Mouse (Mus musculus) c-Kit-positive CD71-positive TER-119-negative erythroid progenitor cells, embryonic 14.5 days (primary cell): ENCODE results near the gene Tbc1d20.
"Not testable (repeated sequence)": the region's sequence is repeated elsewhere in the genome, so short reads cannot be mapped to it uniquely, and the experiment has no call there.

ENCODE experiments used
- DNase-seq: peaks from one replicate; pipeline ENCODE4 v3.0.0-alpha.2; 2013; ENCODE audit warnings: low read depth

Tbc1d20 gene

DNA sequence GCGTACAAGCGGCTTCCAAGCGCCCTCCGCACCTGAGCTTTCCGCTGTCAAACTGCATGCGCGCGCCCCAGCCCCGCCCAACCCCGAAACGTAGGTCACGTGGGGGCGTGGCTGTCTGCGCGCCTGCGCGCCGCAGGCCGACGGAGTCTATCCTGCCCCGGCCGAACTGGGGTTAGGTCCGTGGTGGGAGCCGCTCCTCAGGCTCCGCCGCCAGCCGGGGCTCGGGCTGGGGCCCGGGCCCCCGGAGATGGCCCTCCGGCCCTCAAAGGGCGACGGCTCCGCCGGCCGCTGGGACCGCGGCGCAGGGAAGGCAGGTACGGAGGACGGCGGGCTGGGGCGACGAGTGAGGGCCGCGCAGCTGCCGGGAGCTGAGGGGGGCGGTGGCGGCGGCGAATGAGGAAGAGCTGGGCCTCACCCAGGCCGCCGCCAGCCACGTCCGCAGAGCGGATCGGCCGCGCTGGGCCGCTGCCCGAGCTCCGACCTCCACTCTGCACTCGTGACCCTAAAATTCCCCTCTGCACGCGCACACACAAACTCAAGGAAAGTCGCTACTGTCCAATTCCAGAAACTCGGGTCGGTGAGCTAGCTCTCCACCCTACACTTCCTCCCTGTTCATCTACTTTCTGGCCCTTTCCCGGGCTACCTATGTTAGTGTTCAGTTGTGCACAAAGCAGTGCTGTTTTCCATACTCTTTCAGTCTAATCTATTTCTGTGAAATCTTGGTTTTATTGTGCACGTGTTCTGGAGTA lies at the start of gene Tbc1d20:
Gene Tbc1d20, plus strand, starts transcription at position 102 of the 749 bp plus-strand sequence.
- DNase-seq: peak; percentile 81

- no peak for DNase-seq
Observed at GRCm38 (mm10) chr2:152247213-152247612, 46.4 kb upstream of the Tbc1d20 start.

DNA sequence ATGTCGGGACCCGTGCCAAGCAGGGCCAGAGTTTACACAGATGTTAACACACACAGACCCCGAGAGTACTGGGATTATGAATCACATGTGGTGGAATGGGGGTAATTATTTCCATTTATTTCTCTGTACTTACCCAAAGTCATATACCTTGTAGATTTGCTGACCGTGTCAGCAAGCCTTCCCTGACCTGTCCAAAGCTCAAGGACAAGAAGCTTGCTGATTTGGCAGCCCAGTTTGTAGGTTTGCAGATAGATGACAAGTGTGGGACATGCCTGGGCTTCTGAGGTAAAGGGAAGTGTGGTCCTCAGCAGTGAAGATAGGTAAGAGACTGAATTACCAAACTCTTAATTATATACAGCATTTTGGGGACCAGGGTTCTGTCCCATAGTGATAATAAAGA lies 43.1 kb upstream of the Tbc1d20 start:
- no peak for DNase-seq

- no peak for DNase-seq
Observed at GRCm38 (mm10) chr2:152259739-152260138, 33.9 kb upstream of the Tbc1d20 start.

- DNase-seq: no peak
Observed at GRCm38 (mm10) chr2:152273639-152274038, 20.0 kb upstream of the Tbc1d20 start.

DNA sequence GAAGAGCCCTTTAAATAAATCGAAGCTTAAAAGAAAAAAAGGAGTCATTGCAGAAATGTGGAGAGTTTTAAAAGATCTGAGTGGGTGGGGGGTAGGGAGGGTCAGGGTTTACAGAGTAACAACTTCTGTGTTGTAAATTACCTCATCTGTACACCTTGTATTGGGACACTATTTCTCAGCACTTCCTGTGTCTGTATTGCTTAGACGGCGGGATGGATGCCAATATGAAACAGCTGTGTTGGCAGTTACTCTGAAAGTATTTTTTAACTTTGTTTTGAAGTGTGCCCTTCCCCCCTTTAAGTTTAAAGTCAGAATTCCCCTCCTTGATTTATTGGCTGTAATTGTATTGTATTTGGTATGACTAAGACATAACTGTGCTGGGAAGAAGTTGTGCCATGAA lies 12.2 kb upstream of the Tbc1d20 start:
- DNase-seq: no peak

GRCm38 (mm10) chr2:152287560-152287959 lies 6.1 kb upstream of the Tbc1d20 start:
- no peak for DNase-seq

DNA sequence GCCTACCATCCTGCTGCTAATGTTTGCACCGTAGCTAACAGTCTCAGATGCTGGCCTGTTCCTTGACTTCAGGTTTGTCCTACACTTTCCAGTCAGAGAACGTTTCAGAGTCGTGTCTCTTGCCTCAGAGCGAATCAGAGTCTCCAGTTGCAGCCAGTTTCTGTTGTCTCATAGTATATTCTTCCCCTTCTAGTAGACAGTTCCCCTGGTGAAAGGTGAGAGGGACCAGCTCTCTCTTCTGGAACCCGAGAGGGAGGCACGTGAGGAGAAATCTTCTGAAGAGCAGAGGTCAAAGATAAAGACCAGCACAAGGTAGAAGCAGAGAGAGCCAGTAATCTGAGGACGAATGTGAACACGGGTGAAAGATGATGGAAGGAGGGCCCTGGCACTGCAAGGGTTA lies 5.6 kb upstream of the Tbc1d20 start:
- no peak for DNase-seq

GRCm38 (mm10) chr2:152289623-152290022 lies 4.0 kb upstream of the Tbc1d20 start:
- not testable (repeated sequence) for DNase-seq

DNA sequence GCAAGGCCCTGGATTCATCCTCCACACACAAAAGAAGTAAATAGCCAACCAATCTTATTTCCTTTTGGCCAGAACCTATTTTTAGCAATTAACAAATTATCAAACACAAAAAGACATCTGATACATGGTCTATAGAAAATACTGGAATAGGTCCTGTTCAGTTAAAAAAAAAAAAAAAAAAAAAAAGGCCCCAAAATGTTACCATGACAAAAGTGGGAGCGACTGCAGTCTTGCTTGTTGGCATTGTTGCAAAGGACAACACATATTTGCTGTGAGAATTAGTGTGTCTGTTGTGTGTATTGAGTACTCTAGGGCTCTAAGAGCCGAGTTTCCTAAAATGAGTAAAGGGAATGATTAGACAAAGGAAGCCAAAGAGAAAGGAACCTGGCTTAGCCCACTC lies 1.2 kb upstream of the Tbc1d20 start:
- DNase-seq: no peak

DNA sequence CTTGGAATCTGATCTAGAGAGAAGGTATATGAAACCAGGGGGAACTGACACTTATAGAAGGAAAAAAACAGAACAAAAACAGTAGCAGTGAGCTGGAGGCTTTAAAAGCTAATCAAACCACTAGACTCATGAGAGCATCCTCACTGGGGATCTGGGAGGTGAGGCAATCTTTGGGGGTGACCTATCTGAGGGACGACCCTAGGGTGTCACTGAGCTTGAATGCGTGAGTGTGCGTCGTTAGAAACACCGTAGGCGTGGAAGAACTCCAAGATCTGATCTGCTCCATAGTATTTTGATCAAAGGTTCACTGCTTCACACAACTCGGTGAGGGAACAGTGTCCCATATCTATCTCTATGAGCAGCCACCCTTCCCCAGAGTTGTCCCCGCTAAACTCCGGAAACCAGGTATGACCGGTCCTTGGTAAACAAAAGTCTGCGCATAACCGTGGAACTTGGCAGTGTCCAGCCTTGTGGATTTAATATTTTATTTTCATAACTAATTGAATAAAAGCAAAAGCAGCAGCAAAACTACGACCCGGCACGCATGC lies 375 bp upstream of the Tbc1d20 start:
- no peak for DNase-seq

DNA sequence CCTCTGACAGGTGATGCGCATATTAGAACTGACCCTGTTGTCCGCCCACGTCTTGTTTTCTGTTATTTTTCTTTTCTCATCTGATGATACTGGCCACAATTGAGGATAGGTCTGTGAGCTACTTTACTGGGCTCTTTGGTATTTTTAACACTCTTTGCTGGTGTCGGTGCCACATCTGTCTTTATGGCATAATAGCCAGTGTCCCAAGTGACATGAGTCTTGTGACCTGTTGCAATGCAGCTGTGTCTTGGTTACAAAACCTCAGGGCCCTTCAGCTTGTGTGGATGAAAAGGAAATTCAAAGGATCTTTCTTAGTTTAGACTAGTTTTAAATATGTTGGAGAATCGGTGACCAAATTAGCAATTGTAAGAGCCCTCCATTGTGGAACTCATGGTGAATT lies 913 bp downstream of the Tbc1d20 start:
- no peak for DNase-seq

GRCm38 (mm10) chr2:152302862-152303261 lies 9.2 kb downstream of the Tbc1d20 start:
- no peak for DNase-seq

- DNase-seq: no peak
Observed at GRCm38 (mm10) chr2:152303781-152304180, 10.2 kb downstream of the Tbc1d20 start.

GRCm38 (mm10) chr2:152305480-152305879 lies 11.9 kb downstream of the Tbc1d20 start:
- DNase-seq: no peak

GRCm38 (mm10) chr2:152307186-152307585 lies 13.6 kb downstream of the Tbc1d20 start:
- DNase-seq: no peak

DNA sequence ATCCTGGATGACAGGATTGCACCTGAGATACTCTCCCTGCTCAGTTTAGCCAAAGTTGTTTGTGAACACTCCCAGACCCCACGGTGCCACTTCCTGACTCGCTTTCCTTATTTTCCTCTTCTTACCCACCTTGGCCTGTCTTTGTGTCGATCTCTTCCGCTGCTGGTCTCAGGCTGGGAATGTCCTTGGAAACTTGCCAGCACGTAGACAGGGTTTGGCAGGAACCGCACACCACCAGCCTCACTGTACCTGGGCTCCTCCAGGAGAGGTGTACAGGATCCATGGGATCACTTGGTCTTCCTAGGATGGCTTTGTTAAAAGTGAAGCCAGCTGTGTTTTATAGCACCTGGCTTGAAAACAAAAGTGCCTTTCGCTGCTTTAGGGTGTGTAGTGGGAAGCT lies 19.4 kb downstream of the Tbc1d20 start:
- no peak for DNase-seq

DNA sequence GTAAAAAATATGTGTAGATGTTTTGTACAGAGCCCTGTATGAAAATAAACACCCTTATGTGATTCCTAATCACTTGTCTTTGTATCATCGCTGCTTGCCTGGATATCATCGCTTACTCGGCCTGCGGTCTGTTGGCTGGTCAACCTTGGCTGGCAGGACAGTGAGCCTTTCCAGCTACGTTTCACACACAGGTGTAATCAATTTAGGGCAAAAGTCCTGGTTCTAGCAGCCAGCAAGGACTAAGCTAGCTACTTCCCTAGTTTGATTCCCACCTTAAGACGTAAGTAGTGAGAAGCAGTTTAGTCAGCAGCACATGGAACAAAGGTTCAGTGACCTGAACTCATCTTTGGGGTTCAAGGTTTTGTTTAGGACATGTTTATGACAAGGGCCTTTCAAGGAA lies 20.3 kb downstream of the Tbc1d20 start:
- DNase-seq: no peak

- no peak for DNase-seq
Observed at GRCm38 (mm10) chr2:152317054-152317453, 23.4 kb downstream of the Tbc1d20 start.

DNA sequence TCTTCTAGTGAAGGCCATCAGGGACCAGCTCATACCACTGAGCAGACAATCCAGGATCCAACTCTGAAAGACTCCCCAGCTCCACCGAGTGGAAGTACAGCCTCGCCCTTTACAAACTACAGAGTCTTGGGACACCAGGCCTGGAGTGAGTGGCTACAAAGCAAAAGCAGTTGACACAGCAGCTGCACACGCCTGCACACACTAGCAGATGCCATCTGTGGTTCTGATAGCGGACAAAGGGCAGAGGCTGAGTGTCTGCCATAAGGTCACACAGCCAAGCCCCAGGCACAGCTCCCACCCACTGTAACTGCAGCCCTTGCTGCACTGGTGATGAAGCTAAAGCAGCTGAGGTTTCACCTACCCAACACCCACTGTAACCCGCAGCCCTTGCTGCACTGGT lies 27.9 kb downstream of the Tbc1d20 start:
- DNase-seq: no peak

DNA sequence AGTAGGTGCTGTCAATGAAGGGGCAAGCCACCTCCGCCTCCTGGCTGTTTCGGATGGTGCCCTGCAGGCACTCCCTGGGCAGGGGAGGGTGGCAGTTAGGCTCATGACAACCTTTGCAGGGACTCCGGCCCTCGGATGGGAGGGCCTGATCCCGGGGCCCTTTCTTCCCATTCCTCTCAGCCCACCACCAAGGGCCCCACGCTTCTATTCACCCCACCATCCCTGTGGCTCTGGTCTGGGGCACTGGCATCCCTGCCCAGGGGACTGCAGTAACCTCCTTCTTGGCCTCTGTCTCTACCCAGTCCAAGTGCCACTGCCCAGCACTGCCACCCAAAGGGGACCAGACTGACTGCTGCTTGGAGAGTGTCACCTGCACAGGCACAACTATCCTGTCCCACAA lies 28.6 kb downstream of the Tbc1d20 start:
- no peak for DNase-seq

DNA sequence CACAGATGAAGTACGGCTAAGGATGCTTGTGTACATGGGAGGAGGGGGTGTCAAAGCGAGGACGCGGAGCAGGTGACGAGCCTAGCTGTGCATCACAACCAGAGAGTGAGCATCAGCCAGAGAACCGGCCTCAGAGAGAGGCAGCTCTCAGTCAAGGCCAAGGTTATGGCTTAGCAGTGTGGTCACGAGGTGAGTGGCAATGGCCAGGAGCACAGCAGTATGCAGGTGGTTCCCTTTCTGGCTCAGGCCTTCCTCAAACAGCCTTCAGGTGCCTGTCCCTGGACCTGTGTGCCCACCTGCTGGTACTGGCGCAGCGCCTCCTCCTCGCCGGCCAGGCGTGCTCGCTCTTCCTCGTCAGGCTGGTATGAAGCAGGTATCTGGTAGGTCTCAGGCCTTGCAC lies 30.3 kb downstream of the Tbc1d20 start:
- no peak for DNase-seq

GRCm38 (mm10) chr2:152324842-152325241 lies 31.2 kb downstream of the Tbc1d20 start:
- DNase-seq: no peak

DNA sequence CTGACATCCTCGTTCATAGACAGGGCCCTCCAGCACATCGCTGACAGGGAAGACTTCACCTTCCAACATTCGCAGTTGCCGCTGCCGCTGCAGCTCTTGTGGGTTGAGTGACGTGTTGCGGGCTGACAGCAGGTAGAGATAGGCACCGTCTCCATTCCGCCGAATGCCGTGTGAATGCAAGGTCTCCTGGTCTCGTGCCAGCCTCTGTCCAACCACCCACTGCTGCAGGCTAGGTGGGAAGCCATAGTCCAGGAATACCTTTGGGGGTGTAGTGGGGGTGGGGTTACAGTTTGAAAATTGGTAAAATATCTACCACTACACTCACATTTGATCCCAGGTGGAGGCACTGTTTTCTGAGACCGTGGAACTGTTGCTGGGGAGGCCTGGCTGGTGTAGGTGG lies 32.5 kb downstream of the Tbc1d20 start:
- no peak for DNase-seq
